Mouse (Mus musculus): ENCODE measurements around the gene Nckap1l.

Gene Nckap1l

DNA sequence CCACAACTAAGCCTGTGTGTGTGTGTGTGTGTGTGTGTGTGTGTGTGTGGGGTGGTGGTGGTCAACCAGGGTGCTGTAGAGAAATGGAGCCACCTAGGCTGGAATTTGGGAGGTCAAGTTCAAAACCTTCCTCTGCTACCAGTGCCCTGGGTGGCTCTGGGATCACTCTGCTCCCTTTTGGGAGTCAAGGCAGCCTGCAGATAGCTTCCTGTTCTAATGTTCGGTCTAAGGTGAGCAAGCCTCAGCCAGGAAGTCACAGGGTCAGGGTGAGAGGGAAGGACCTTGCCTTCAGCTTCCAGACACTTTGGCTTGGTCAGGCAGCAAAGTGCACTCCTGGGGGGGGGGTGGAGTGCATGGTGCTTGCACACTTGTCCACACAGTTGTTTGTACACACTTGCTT is 87.1 kb downstream of the Nckap1l start:
- DNase-seq = no peak

DNA sequence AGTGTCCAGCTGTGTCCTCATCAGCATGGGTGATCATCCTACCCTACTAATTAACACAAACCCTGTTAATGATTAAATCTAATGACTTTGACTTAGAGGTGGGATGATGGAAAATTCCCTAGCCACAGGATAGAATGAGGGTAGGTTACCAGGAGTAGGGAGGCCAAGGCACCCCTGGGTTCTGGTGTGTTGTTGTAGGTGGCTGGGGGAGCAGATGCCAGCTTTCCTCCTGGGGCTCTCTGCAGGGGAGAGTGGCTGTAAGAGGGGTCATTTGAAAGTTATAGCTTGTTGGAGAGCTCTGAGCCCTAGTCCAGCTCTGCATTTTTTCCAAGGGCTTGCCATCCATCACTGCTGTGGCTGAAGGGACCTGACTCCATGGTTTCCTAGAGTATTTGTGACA is 88.9 kb downstream of the Nckap1l start:
- no peak for DNase-seq

DNA sequence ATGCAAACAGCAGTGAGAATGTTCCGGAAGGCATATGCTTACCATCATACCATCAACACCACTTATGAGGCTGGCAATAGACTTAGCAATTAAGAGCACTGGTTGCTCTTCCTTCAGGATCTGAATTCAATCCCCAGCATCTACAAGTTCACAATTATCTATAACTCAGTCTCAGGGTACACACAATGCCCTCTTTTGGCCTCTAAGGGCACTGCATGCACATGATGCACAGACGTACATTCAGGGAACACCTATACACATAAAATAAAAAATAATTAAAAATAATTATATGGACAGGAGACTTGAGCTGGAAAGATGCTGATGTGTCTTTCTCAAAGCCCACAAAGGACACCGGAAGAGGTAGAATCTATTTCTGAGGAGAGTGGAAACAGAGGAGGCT is 94.4 kb downstream of the Nckap1l start:
- no peak for DNase-seq

All from embryo, embryonic 11 days (tissue).